Mouse (Mus musculus) cerebellum, postnatal 36 days (tissue): ENCODE measurements around the gene 1700001P01Rik.
"Not testable (repeated sequence)": the region's sequence is repeated elsewhere in the genome, so short reads cannot be mapped to it uniquely, and the experiment has no call there.

Source experiments
- DNase-seq, 2 experiments: peaks; one replicate each; pipeline ENCODE4 v3.0.0; 2021 to 2022; ENCODE audit warnings: mixed read lengths in 2 of 2

Gene 1700001P01Rik

DNA sequence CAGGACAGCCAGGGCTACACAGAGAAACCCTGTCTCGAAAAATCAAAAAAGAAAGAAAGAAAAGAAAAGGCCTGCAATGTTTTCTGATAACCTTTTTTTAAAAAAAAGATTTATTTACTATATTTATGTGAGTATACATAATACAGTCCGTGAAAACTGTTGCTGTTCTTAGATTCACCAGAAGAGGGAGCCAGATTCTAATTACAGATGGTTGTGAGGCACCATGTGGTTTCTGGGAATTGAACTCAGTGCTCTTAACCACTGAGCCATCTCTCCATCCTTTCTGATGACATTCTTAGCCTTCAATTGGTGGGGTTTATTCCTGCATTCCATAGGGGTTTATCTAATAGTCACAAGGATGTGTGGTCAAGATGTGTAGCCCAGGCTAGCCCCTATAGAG, 17.4 kb upstream of the 1700001P01Rik start:
- no peak for DNase-seq

DNA sequence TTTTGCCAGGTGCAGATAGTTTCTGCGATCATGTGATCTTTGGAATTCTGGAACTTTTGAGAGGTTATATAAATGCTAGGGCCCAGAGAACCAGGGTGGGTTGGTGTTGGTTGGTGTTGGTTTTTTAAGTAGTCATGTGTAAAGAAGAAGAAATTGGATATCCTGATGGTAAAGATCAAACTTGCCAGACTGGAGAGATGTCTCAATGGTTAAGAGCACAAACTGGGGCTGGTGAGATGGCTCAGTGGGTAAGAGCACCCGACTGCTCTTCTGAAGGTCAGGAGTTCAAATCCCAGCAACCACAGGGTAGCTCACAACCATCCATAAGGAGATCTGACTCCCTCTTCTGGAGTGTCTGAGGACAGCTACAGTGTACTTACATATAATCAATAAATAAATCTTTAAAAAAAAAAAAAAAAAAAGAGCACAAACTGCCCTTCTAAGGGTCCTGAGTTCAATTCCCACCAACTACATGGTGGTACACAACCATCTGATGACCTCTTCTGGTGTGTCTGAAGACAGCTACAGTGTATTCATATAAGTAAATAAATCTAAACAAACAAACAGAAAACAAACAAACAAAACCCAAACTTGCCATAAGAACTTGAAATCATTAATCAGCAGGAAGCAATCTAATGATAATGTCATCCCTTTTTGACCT, 15.2 kb upstream of the 1700001P01Rik start:
- not testable (repeated sequence) for DNase-seq

GRCm38 (mm10) chr11:97789727-97790126, 14.0 kb upstream of the 1700001P01Rik start:
- DNase-seq = no peak

GRCm38 (mm10) chr11:97787961-97788360, 12.2 kb upstream of the 1700001P01Rik start:
- DNase-seq = no peak

- DNase-seq = no peak
Observed at GRCm38 (mm10) chr11:97782564-97782895, 6.8 kb upstream of the 1700001P01Rik start.

DNA sequence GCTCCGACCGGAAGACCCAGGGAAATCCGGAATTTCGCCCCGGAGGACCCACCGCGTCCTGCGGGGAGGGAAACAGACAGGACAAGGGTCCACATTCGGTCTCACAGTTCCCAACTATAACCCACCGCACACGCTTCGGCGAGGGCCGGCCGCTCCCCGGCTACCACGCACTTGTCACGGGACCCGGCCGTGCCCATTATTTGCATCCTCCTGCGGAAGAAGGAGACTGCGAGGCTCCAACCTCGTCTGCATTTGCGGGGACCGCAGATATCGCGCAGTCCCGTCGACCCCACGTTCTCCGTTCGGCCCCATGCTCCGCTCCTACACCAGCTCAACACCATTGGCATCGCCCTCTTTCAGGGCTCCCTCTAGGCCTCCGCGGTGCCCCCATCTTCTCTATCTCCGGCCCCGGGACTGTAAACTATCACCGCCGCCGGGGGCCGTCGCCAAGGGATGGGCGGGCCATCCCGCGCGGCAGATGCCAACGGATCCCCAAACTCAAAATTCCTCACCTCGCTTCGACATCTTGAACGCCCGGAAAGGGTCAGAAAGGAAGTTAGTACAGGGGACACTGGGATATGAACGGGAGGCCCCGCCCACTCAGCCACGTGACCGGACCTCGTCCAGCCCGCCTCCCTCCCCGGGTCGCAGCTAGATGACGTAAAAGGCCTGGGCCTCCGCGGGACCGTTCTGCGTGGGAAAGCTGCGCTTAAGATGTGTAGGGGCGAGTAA, 6.3 kb upstream of the 1700001P01Rik start, which contains the start of gene Rpl23:
TSS of gene Rpl23 (minus strand) at position 606 of the 732 bp plus-strand sequence.
- DNase-seq = peak; percentile 99 to 100

DNA sequence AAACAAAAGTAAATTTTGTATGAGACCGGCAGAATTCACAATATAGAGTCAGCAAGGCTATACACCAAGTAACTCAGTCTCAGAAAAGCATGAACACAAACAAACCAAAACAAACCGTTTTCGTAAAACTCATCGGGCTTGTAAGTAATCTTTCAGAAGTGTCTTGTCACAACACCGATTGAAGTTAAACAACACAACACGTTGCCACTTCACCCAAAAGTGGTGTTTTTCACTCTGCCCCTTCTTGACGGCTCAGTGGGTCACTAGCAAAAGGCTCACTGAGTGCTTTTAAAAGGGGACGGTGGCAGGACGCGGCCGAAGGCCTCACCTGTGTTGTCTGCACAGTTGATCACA, 5.7 kb upstream of the 1700001P01Rik start:
- no peak for DNase-seq

DNA sequence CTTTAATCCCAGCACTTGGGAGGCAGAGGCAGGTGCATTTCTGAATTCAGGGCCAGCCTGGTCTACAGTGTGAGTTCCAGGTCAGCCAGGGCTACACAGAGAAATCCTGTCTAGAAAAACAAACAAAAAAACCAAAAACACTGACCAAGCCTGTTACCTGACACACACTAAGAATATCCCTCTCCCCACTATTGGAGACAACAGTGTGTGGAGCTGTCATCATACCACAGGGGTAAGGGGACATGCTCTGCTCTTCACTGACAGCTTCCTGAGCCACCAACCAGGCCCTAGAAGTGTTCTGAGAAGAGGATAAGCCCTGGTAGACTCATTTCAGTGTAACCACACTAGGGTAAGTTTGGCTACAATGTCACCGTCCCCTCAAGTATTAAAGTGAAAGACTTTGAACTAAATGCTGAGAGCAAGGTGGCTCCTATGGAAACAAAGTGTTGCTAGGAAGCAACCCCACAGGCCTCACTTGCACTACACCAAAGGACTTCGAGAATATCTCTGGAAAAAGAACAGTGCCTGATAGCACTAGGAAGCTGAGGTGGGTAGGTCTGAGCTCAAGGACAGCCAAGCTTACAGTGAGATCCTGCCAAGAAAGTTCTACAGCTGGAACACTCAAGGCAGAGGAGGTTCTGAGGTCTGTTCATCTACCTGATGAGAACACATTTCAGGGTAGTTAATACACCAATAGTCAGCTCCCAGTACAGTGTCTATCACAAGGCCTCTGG, 4.4 kb upstream of the 1700001P01Rik start:
- DNase-seq = no peak

GRCm38 (mm10) chr11:97778918-97779317, 3.2 kb upstream of the 1700001P01Rik start:
- DNase-seq = no peak

GRCm38 (mm10) chr11:97777129-97777529, 1.4 kb upstream of the 1700001P01Rik start:
- DNase-seq = no peak

DNA sequence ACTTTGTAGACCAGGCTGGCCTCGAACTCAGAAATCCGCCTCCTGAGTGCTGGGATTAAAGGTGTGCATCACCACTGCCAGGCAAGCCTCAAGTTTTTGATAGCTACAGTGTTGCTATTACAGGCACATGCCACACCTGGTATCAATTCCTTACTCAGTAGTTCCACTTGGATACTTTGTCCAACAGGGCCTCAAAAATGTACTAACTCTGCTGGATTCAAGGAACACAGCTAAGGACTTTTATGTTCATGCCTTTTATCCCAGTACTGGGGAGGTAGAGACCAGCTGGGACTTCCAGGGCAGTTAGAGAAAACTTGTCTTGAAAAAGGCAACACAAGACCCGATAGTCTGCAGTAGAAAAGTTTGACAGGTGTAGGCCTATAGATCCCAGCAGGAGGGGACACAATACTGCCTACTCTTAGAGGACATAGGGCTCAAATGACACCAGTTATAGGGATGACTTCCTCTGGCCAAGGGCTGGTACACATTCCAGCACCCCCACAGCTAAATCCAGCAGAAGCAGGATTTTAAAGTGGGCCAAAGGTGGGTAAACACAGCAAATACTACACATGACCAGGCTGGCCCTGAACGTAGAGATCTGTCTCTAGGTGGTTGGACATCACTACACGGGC, 895 bp upstream of the 1700001P01Rik start:
- DNase-seq = no peak

GRCm38 (mm10) chr11:97775186-97775585, 532 bp downstream of the 1700001P01Rik start:
- no peak for DNase-seq

- no peak for DNase-seq
Observed at GRCm38 (mm10) chr11:97771410-97771809, 4.3 kb downstream of the 1700001P01Rik start.

GRCm38 (mm10) chr11:97769704-97770103, 6.0 kb downstream of the 1700001P01Rik start:
- no peak for DNase-seq

DNA sequence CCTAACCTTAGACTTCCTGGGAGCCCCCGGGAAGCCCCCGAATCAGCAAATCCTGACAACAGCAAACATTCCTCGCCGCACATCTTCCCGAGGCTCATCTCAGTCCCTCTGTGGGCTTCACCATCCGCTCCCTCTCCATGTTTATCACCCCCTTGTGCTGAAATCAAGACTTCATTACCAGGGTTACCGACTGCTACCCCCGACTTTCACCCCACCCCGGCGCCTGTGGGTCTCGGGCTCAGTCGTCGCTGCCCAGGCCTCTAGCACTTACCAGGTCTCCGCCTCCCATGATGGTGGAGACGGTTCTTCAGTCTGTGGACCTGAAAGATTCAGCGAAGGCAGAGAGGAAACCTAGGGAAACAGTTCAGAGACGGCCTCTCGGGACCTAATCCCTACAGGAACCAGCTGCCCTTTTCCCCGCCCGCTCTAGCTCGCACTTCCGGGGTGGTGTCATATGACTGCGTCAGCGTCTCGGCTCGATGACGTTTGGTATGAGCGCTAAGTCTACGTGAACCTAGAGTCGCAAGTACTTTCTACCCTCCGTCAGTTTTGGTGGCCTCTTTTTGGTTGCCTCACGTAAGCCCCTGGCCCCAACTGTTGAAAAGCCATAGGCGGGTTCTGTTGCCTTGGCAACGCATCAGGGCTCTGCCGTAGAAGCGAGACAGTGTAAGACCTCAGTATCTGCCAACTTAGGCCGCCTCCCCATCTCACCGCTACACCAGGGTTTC, 9.4 kb downstream of the 1700001P01Rik start, which contains the start of gene Cwc25:
TSS of gene Cwc25 (minus strand) at position 403 of the 728 bp plus-strand sequence.
- DNase-seq = peak; percentile 94 to 96

- no peak for DNase-seq
Observed at GRCm38 (mm10) chr11:97761638-97762037, 14.1 kb downstream of the 1700001P01Rik start.

GRCm38 (mm10) chr11:97758942-97759341, 16.8 kb downstream of the 1700001P01Rik start:
- DNase-seq = no peak

DNA sequence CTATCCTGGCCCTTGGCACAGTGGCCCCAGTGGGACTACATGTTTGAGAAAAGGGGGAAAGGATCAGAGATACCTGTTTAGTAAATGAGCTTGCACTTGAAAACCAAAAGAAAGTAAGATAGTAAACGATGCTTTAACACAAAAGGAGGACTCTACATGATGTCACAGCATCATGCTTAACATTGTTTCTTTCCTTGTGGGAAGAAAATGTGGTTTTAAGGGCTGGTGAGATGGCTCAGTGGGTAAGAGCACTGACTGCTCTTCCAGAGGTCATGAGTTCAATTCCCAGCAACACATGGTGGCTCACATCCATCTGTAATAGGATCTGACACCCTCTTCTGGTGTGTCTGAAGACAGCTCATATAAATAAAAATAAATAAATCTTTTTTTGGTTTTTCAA, 17.6 kb downstream of the 1700001P01Rik start:
- no peak for DNase-seq

DNA sequence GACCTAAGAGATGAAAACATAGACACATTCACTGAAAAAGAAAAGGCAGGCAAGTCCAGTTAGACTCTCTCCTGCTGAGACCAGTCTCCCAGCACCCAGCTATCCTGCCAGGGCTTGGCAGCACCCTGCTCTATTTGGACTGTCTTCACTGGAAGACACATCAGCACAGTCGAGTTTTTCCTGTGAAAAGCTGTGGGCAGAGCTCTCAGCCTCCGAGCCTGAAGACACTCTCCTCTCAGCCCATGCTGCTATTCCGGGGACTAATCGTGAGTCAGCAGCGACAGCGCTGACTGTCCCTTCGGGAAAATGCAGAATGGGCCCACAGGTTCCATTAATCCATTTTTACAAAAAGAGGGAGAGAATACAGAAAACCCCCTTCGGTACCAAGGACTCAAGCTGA, 22.4 kb downstream of the 1700001P01Rik start:
- DNase-seq = no peak

- no peak for DNase-seq
Observed at GRCm38 (mm10) chr11:97748496-97748895, 27.2 kb downstream of the 1700001P01Rik start.

DNA sequence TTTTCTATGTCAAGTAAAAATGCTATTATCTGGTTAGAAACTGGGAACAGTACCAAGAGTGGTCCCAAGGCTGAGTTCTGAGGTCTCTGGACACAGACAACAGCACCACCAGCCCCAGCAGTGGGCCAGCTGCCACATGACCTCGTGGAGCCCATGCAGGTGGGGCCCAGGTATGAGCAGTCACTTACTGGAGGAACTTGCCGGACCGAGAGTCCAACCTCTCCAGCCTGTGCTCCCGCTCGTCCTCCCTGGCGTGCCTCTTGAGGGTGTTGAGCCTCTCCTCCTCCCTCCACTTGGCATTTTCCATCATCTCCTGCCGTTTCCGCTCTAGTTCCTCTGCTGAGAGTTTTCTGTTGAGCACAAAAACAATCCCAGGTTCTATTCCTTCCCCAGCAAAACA, 27.9 kb downstream of the 1700001P01Rik start:
- no peak for DNase-seq

GRCm38 (mm10) chr11:97745331-97745721, 30.4 kb downstream of the 1700001P01Rik start:
- DNase-seq = no peak
